In genomic region chr10:87639339-87639738, GRCm38 (mm10) we compare ENCODE assay signal across 24 mouse cellular contexts.
A peak's percentile ranks its signal among the peaks of the same experiment; 100 is the strongest.
DNase-seq lines count a peak whose midpoint lies in the region; ATAC-seq and TF ChIP-seq lines count a peak whose summit lies in the region.
"Had no signal": no experiment of that assay in that cellular context is flagged by ENCODE, and none has a peak within 500 bp of the region (broad histone marks: within the 10 kb centered on the region; RNA-seq: fewer than 3 reads in every experiment).

No protein-coding gene starts in this region.

- peak; percentile 31 to 55 for DNase-seq in adrenal gland, adult (ENCODE audit: inconsistent age in 2 of 2, low spot score in 1 of 2)
- no peak for DNase-seq in adrenal gland, postnatal 25 days
- peak; percentile 22 for DNase-seq in adrenal gland, postnatal 14 days
- DNase-seq in adrenal gland, adult 18-20 months (ENCODE audit: low spot score in 2 of 2): no peak
- DNase-seq in 3T3-L1 (ENCODE audit: low read depth, low spot score) (peak; percentile 32), Patski (ENCODE audit: low read depth, low spot score) (peak; percentile 6)
- no peak for DNase-seq in gastrocnemius, postnatal 10 days
- no peak for DNase-seq in cerebellum, adult 11 months
- DNase-seq: B cell, adult 2 months; cerebellum, adult 11-12 months; cerebellum, adult 8-10 months; cerebellum, postnatal 10 days; gastrocnemius, adult 2 months; gastrocnemius, postnatal 36 days; heart, postnatal 36 days; kidney, adult 11 months; kidney, adult 8-10 months had no signal

- CTCF ChIA-PET in Patski (lab: Charles Lee): interaction anchor here (1.5 kb wide), 1 partner anchor 10 kb away, joined by 3 read pairs; no protein-coding TSS in a partner anchor

- in situ Hi-C loops in Patski (cut with MboI; ENCODE audit: low pct_unique_long_range_greater_than_20kb): no loop called here

- POLR2A ChIA-PET in Patski (lab: Charles Lee): no interaction called here

- peak; percentile 67 for ATAC-seq in Patski
- ATAC-seq: forebrain, embryonic 13.5 days; forebrain, embryonic 16.5 days; hindbrain, embryonic 16.5 days; intestine, embryonic 15.5 days had no signal

- H3K27me3 ChIP-seq in Patski: peaks cover 18% of the 10 kb centered on the region
- H3K27me3 ChIP-seq: CH12.LX; forebrain, embryonic 13.5 days; hindbrain, embryonic 13.5 days; intestine, embryonic 15.5 days; kidney, embryonic 15.5 days had no signal

- no peak for TF ChIP-seq CTCF in Patski (IDR thresholded peaks at IDR 0.05)

Comparison
In these comparisons a context has a peak if more than half of its experiments do, and no peak if none do; other contexts are left out.
1. DNase-seq: peak in adrenal gland, adult (2 of 2), adrenal gland, postnatal 14 days (single experiment), 3T3-L1 (single experiment) and Patski (single experiment); none in adrenal gland, postnatal 25 days (single experiment), adrenal gland, adult 18-20 months (0 of 2), gastrocnemius, postnatal 10 days (single experiment) and cerebellum, adult 11 months (single experiment).